Mouse (Mus musculus): ENCODE measurements around the gene Plcb1.

DNA sequence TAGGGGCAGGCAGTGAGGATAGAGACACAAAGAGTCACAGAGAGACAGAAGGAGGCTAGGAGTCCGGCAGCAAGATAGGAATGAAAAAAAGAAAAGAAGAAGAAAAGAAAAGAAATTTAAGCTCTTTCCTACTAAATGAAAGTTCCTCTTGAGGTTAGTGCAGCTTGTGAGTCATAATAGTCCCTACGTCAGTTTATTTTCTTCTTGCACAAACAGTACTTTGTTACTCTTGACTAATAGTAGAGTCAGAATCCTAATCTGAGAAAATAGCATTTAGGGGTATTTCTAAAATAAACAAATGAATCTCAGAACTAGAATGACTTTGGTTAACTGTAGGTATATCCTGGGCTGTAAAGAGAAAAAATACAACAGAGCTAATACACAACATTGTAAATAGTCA lies 21.4 kb upstream of the Plcb1 start:
- TF ChIP-seq CTCF (IDR thresholded peaks at IDR 0.05; ENCODE audit: extremely low read depth, insufficient read length, insufficient replicate concordance, low read depth, low read length): no peak
- TF ChIP-seq POLR2A (IDR thresholded peaks at IDR 0.05; ENCODE audit: low read depth, low read length): no peak
